Mouse (Mus musculus): Measurements from ENCODE around the gene Mfsd14a. TPM values are rescaled to one million over a fixed set of nuclear protein-coding genes. Genes with fewer than 3 reads are reported as not detected.
"Not testable (repeated sequence)": the region's sequence is repeated elsewhere in the genome, so short reads cannot be mapped to it uniquely, and the experiment has no call there.

The Mfsd14a gene
- polyA plus RNA-seq, 1 experiment = 0.52 TPM

DNA sequence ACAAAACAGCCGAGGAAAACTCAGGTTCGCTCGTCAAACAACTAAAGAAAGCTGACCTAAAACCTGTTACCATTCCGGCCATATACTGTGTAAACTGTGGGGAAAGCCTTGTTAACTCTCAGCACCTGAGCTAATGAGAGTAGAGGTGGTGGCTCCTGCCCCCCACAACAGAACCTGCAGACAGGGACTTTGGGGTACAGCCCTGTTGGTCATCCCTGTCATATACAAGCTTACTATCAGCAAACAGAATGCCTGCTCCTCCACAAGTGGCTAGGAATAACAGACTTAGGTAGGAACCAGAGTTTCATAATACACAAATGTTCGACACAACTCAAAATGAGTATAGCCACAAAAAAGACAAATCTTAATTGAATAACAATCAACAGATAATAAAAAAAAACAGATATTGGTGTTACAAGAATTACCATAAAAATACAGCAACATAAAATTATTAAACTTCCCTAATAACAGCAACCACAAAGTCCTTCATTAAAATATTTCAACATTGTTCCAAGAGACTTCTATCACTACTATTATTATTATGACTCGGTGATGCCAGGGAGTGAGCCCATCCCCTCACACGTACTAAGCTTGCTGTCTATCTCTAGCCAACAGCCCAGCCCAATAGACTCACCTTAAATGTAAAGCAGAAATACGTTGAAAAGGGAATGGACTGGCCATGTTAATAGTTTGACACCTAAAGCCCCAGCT lies 32.6 kb upstream of the Mfsd14a start:
- H3K4me1 ChIP-seq (ENCODE audit: control insufficient read depth) = peaks cover 58% of the 10 kb centered on the region
- peak overlapping the region; percentile 56 for H3K4me3 ChIP-seq (replicated peaks)
- no peaks in the 10 kb centered on the region for H3K27me3 ChIP-seq (ENCODE audit: control insufficient read depth)
- peaks cover 48% of the 10 kb centered on the region for H3K36me3 ChIP-seq (ENCODE audit: control insufficient read depth)
- no peaks in the 10 kb centered on the region for H3K9me3 ChIP-seq (ENCODE audit: control insufficient read depth, low read length)
- TF ChIP-seq TAL1 (IDR thresholded peaks at IDR 0.05; ENCODE audit: low read length) (no peak), GATA1 (IDR thresholded peaks at IDR 0.05; ENCODE audit: low read length) (no peak)

DNA sequence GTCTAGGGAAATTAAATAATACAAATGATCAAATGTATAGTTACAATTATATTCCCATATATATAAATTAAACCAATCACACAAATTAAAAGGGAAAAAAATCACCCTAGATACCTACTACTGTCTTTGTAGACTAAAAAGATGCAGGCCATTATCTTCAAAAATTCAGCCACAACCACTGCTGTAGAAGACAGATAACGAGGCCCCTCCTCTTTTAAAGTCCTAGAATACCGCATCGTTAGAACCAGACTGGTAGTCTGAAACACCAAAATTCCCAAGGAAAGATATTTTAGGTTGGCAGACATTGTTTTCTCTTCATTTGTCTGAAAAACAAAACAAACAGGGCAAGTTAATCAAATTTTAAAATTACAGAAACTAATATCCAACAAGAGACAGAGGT lies 31.8 kb upstream of the Mfsd14a start:
- H3K36me3 ChIP-seq (ENCODE audit: control insufficient read depth) = peaks cover 47% of the 10 kb centered on the region
- H3K9me3 ChIP-seq (ENCODE audit: control insufficient read depth, low read length) = no peaks in the 10 kb centered on the region
- TF ChIP-seq TAL1 (IDR thresholded peaks at IDR 0.05; ENCODE audit: low read length) (peak; percentile 86), GATA1 (IDR thresholded peaks at IDR 0.05; ENCODE audit: low read length) (peak; percentile 83)
- peaks cover 55% of the 10 kb centered on the region for H3K4me1 ChIP-seq (ENCODE audit: control insufficient read depth)
- H3K27me3 ChIP-seq (ENCODE audit: control insufficient read depth) = no peaks in the 10 kb centered on the region
- peak overlapping the region; percentile 56 for H3K4me3 ChIP-seq (replicated peaks)

DNA sequence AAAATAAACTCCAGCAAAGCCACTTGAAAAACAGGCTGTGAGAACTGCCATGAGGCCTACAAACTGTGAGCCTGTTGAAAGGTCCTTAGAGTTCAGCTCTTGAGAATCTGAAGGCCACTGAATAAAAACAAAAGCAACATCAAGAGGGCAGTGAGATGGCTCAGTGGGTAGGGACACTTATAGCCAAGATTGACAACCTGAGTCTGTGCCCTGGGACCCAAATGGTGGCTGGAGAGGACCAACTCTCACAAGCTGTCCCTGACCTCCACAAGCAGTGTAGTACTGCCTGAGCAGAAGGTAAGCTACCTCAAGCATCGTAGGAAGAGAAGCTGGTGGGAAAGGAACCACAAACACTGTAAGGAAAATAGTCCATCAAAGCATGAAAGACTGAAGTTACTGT lies 18.7 kb upstream of the Mfsd14a start, which contains the start of gene Gm43191:
Gm43191 (minus strand) TSS at position 101 of the 400 bp plus-strand sequence.
- Histone ChIP-seq H3K4me3 (replicated peaks) (no peak within 1 kb of the TSS), H3K4me1 (ENCODE audit: control insufficient read depth) (no peaks in the 10 kb centered on the region), H3K36me3 (ENCODE audit: control insufficient read depth) (peaks cover 71% of the 10 kb centered on the region), H3K9me3 (ENCODE audit: control insufficient read depth, low read length) (no peaks in the 10 kb centered on the region), H3K27me3 (ENCODE audit: control insufficient read depth) (no peaks in the 10 kb centered on the region)
- TF ChIP-seq TAL1 (IDR thresholded peaks at IDR 0.05; ENCODE audit: low read length) = no peak
- TF ChIP-seq GATA1 (IDR thresholded peaks at IDR 0.05; ENCODE audit: low read length) = no peak

DNA sequence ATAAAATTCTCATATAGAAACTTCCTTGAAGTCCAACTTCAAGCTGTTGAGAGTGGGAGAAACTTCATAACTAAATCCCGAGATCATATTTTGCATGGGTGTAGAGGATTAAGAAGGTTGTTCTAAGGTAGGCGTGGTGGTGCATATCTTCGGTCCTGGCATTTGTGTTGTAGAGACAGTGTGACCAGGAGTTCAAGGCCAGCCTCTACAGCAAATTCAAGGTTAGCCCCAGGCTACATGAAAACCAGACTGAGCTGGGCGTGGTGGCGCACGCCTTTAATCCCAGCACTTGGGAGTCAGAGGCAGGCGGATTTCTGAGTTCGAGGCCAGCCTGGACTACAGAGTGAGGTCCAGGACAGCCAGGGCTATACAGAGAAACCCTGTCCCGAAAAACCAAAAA lies 1.8 kb upstream of the Mfsd14a start:
- H3K4me3 ChIP-seq (replicated peaks); H3K27me3 ChIP-seq (ENCODE audit: control insufficient read depth); H3K9me3 ChIP-seq (ENCODE audit: control insufficient read depth, low read length): not testable (repeated sequence)
- Histone ChIP-seq H3K36me3 (ENCODE audit: control insufficient read depth) (peaks cover 29% of the 10 kb centered on the region), H3K4me1 (ENCODE audit: control insufficient read depth) (peaks cover 40% of the 10 kb centered on the region)

DNA sequence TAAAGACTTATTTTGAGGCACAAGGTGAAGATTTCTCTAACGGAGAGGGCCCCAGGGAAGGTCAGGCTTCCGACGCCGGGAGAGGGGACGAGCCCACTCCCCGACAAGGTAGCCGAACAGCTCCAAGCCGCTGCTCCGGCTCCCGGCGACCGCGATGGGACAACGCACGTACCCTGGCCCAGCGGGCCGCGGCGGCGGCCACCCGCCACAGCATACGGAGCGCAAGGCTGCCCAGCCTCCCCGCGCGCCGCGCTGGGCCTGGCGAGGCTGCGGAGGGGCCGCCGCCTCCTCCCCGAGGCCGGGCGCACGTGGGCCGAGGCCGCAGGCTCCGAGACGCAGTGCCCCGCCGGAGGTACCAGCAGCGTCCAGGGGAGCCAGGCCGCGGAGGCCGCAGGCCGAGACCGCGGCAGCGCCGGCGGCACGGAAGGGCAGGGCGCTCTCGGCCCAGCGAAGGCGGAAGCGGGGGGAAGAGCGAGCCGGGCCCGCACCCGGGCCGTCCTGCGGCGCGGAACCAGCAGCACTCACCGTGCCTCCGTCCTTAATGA lies 535 bp downstream of the Mfsd14a start:
- Histone ChIP-seq H3K27me3 (ENCODE audit: control insufficient read depth) (no peaks in the 10 kb centered on the region), H3K4me3 (replicated peaks) (peak overlapping the region; percentile 100), H3K36me3 (ENCODE audit: control insufficient read depth) (peaks cover 19% of the 10 kb centered on the region), H3K4me1 (ENCODE audit: control insufficient read depth) (peaks cover 57% of the 10 kb centered on the region), H3K9me3 (ENCODE audit: control insufficient read depth, low read length) (no peaks in the 10 kb centered on the region)
- no peak for TF ChIP-seq GATA1 (IDR thresholded peaks at IDR 0.05; ENCODE audit: low read length)
- TF ChIP-seq TAL1 (IDR thresholded peaks at IDR 0.05; ENCODE audit: low read length) = no peak

DNA sequence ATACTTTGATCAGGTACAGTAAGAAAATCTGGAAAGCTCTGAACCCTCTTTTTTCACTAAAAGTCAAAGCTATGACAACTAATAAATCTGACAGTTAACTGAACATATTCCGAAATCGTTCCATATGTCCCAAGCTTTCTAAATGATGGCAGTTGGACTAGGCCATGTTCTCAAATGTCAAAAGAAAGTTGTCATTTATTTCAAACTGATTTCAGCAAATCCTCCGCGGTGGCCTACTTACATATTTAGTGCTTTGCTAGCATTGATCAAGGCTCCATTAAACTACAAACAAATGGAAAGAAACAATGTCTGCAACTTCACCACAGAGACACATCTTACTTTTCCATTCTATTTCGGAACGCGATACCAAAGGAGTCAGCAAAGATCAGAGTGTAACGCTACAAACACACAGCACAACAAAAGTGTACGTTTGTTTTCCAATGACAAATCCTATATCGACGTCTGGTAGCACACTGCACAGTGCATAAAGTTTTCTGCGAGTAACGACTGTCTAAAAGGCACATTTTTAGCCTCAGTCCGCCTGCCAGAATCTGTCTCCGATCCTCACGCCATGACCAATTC lies 1.1 kb downstream of the Mfsd14a start:
- no peak for TF ChIP-seq GATA1 (IDR thresholded peaks at IDR 0.05; ENCODE audit: low read length)
- TF ChIP-seq TAL1 (IDR thresholded peaks at IDR 0.05; ENCODE audit: low read length) = no peak
- Histone ChIP-seq H3K4me1 (ENCODE audit: control insufficient read depth) (peaks cover 57% of the 10 kb centered on the region), H3K9me3 (ENCODE audit: control insufficient read depth, low read length) (no peaks in the 10 kb centered on the region), H3K27me3 (ENCODE audit: control insufficient read depth) (no peaks in the 10 kb centered on the region), H3K4me3 (replicated peaks) (peak overlapping the region; percentile 100), H3K36me3 (ENCODE audit: control insufficient read depth) (peaks cover 17% of the 10 kb centered on the region)

DNA sequence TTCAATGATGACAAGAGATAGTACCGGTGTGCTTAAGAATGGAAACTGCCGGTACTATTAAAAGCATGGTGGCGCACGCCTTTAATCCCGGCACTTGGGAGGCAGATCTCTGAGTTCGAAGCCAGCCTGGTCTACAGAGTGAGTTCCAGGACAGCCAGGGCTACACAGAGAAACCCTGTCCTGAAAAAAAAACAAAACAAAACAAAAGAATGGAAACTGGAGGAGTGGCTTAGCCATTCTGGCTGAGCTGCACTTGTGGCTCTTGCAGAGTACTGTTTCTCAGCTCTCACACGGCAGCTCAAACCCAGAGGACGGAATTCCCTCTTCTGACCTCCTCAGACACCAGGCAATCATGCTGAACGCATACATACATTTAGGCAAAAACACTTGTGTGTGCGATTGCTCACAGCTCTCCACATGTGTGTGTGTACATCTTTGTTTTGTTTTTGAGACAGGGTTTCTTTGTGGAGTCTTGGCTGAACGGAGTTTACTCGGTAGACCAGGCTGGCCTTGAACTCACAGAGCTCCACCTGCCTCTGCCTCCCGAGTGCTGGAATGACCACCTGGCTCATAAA lies 2.5 kb downstream of the Mfsd14a start:
- Histone ChIP-seq H3K4me3 (replicated peaks) (peak overlapping the region; percentile 100), H3K4me1 (ENCODE audit: control insufficient read depth) (peaks cover 63% of the 10 kb centered on the region)

DNA sequence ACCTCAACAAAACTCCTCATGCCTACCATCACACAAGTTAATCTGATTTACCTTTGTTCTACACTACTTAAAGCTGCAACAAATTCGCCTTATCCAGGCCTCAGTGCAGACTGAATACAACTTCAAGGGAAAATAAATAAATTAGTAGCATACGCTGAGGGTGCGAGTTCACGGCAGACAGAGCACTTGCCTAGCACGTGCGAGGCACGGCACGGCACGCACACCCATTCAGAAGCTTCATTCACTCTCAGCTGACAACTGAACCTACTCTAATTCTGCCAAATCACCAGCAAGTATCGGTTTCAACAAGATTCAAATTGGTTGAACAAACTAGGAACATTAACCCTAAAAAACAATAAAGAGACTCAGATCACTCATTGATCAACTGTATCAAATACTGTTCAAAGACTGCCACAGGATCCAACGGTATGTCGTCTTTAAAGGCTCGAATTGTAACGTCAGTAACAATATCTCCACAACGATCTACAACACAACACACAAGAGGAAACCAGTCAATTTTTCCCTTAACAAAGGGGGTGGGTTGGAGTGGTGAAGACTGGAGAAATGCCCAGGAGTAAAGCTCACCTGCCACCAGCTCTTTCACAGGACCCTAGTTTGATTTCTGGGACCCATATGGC lies 3.4 kb downstream of the Mfsd14a start:
- no peaks in the 10 kb centered on the region for H3K9me3 ChIP-seq (ENCODE audit: control insufficient read depth, low read length)
- H3K4me1 ChIP-seq (ENCODE audit: control insufficient read depth) = peaks cover 65% of the 10 kb centered on the region
- H3K27me3 ChIP-seq (ENCODE audit: control insufficient read depth) = no peaks in the 10 kb centered on the region
- TF ChIP-seq TAL1 (IDR thresholded peaks at IDR 0.05; ENCODE audit: low read length) = no peak
- no peak for TF ChIP-seq GATA1 (IDR thresholded peaks at IDR 0.05; ENCODE audit: low read length)
- peaks cover 9% of the 10 kb centered on the region for H3K36me3 ChIP-seq (ENCODE audit: control insufficient read depth)
- H3K4me3 ChIP-seq (replicated peaks) = no peak overlapping the region

More for the DNA sequence above, 2.5 kb downstream of the Mfsd14a start:
- H3K9me3 ChIP-seq (ENCODE audit: control insufficient read depth, low read length) = no peaks in the 10 kb centered on the region
- H3K27me3 ChIP-seq (ENCODE audit: control insufficient read depth) = no peaks in the 10 kb centered on the region
- TF ChIP-seq TAL1 (IDR thresholded peaks at IDR 0.05; ENCODE audit: low read length) (no peak), GATA1 (IDR thresholded peaks at IDR 0.05; ENCODE audit: low read length) (no peak)
- peaks cover 13% of the 10 kb centered on the region for H3K36me3 ChIP-seq (ENCODE audit: control insufficient read depth)
